Mouse (Mus musculus): ENCODE data around the gene Tia1.
A peak's percentile ranks its signal among the peaks of the same experiment; 100 is the strongest.

The Tia1 gene

GRCm38 (mm10) chr6:86385362-86386104 lies 18.5 kb upstream of the Tia1 start:
- no peak for DNase-seq (ENCODE audit: low spot score in 2 of 2)

GRCm38 (mm10) chr6:86387313-86387712 lies 16.7 kb upstream of the Tia1 start:
- no peak for DNase-seq (ENCODE audit: low spot score in 2 of 2)

GRCm38 (mm10) chr6:86388461-86388860 lies 15.6 kb upstream of the Tia1 start:
- DNase-seq (ENCODE audit: low spot score in 2 of 2): no peak

- DNase-seq (ENCODE audit: low spot score in 2 of 2): no peak
Measured at GRCm38 (mm10) chr6:86391326-86391725, 12.7 kb upstream of the Tia1 start.

- no peak for DNase-seq (ENCODE audit: low spot score in 2 of 2)
Measured at GRCm38 (mm10) chr6:86393187-86393586, 10.8 kb upstream of the Tia1 start.

- DNase-seq (ENCODE audit: low spot score in 2 of 2): no peak
Measured at GRCm38 (mm10) chr6:86394078-86394720, 9.8 kb upstream of the Tia1 start.

GRCm38 (mm10) chr6:86395021-86395420 lies 9.0 kb upstream of the Tia1 start:
- DNase-seq (ENCODE audit: low spot score in 2 of 2): no peak

- DNase-seq (ENCODE audit: low spot score in 2 of 2): no peak
Measured at GRCm38 (mm10) chr6:86395969-86396368, 8.1 kb upstream of the Tia1 start.

- peak; percentile 59 to 87 for DNase-seq (ENCODE audit: low spot score in 2 of 2)
Measured at GRCm38 (mm10) chr6:86396581-86397256, 7.3 kb upstream of the Tia1 start, which contains the start of gene Pcyox1. Gene Pcyox1 (minus strand): TSS chr6:86397154.

GRCm38 (mm10) chr6:86397257-86397980 lies 6.6 kb upstream of the Tia1 start:
- DNase-seq (ENCODE audit: low spot score in 2 of 2): no peak

- DNase-seq (ENCODE audit: low spot score in 2 of 2): no peak
Measured at GRCm38 (mm10) chr6:86398986-86399385, 5.0 kb upstream of the Tia1 start.

- DNase-seq (ENCODE audit: low spot score in 2 of 2): no peak
Measured at GRCm38 (mm10) chr6:86399995-86400394, 4.0 kb upstream of the Tia1 start.

GRCm38 (mm10) chr6:86400972-86401371 lies 3.0 kb upstream of the Tia1 start:
- DNase-seq (ENCODE audit: low spot score in 2 of 2): peak; percentile 37 to 70

- no peak for DNase-seq (ENCODE audit: low spot score in 2 of 2)
Measured at GRCm38 (mm10) chr6:86402681-86403607, 1.1 kb upstream of the Tia1 start.

- peak in 1 of 2 experiments; percentile 97 for DNase-seq (ENCODE audit: low spot score in 2 of 2)
Measured at GRCm38 (mm10) chr6:86403728-86404099, 305 bp upstream of the Tia1 start.

GRCm38 (mm10) chr6:86404996-86405395 lies 977 bp downstream of the Tia1 start:
- no peak for DNase-seq (ENCODE audit: low spot score in 2 of 2)

GRCm38 (mm10) chr6:86406306-86406705 lies 2.3 kb downstream of the Tia1 start:
- DNase-seq (ENCODE audit: low spot score in 2 of 2): no peak

- no peak for DNase-seq (ENCODE audit: low spot score in 2 of 2)
Measured at GRCm38 (mm10) chr6:86418711-86419110, 14.7 kb downstream of the Tia1 start.

- DNase-seq (ENCODE audit: low spot score in 2 of 2): no peak
Measured at GRCm38 (mm10) chr6:86419239-86419638, 15.2 kb downstream of the Tia1 start.

- no peak for DNase-seq (ENCODE audit: low spot score in 2 of 2)
Measured at GRCm38 (mm10) chr6:86420491-86420890, 16.5 kb downstream of the Tia1 start.

GRCm38 (mm10) chr6:86426358-86426757 lies 22.3 kb downstream of the Tia1 start, which contains the start of gene Gm44790:
Gene Gm44790 (plus strand): TSS chr6:86426658.
- no peak for DNase-seq (ENCODE audit: low spot score in 2 of 2)

Data from left cerebral cortex, adult 9 months (tissue).